14 mouse cellular contexts compared by ENCODE assay signal in the genomic region with DNA sequence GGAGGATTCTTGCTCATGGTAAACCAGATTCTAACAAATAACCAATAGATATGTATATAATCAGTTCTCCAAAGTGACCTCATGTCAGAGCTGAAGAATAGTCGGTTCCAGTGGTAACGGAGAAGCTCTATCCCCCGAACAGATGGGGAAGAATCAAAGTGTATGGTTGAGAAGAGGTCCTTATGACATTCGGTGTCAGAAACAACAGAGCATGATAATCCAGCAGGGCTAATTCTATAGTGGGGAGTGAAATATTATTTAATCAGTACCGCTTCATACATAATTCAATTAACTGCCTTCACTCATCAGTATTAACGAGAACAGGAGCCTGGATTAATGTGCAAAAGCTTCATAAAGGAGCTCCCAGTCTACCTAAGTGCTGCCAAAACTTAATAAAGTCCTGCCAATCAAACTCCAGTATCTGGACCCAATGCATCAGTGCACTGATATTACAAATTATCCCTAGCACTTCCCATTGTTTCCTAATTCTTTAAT.
"Had no signal": no experiment of that assay in that cellular context is flagged by ENCODE, and none has a peak within 500 bp of the region (broad histone marks: within the 10 kb centered on the region; RNA-seq: fewer than 3 reads in every experiment).

No protein-coding gene starts in this region.

- H3K4me3 ChIP-seq: left cerebral cortex, adult 2 months; limb, embryonic 15.5 days; liver, embryonic 12.5 days; midbrain, embryonic 10.5 days; myocyte; neural tube, embryonic 12.5 days had no signal

- H3K9me3 ChIP-seq: limb, embryonic 15.5 days; liver, embryonic 12.5 days; midbrain, embryonic 10.5 days; neural tube, embryonic 12.5 days had no signal

- H3K4me1 ChIP-seq: limb, embryonic 15.5 days; liver, embryonic 12.5 days; midbrain, embryonic 10.5 days; neural tube, embryonic 12.5 days had no signal

- ATAC-seq: liver, embryonic 12.5 days had no signal

- DNase-seq: kidney, adult 8-10 months; kidney, postnatal 25 days; lung, embryonic 14.5 days; lung, postnatal 10 days; lung, postnatal 4 days; right cerebral cortex, adult 18-20 months; right cerebral cortex, postnatal 25 days; thymus, postnatal 4 days had no signal

- H3K36me3 ChIP-seq: limb, embryonic 15.5 days; liver, embryonic 12.5 days; midbrain, embryonic 10.5 days; neural tube, embryonic 12.5 days had no signal

- H3K9ac ChIP-seq: limb, embryonic 15.5 days; liver, embryonic 12.5 days; lung, embryonic 14.5 days; neural tube, embryonic 12.5 days had no signal

- H3K27me3 ChIP-seq: limb, embryonic 15.5 days; liver, embryonic 12.5 days; neural tube, embryonic 12.5 days had no signal

- H3K27ac ChIP-seq: left cerebral cortex, adult 2 months; limb, embryonic 15.5 days; liver, embryonic 12.5 days; midbrain, embryonic 10.5 days; neural tube, embryonic 12.5 days had no signal

- H3K4me2 ChIP-seq: limb, embryonic 15.5 days; liver, embryonic 12.5 days; lung, embryonic 14.5 days; neural tube, embryonic 12.5 days had no signal
